Mouse (Mus musculus): ENCODE measurements at regions not wholly inside any gene's neighbourhood (a gene's known extent, or its start where the extent isn't known, plus 50 kb on each side); places are given as distances from the start of the nearest gene placed in this dataset.

GRCm38 (mm10) chr3:34195729-34196450 is 114.8 kb upstream of the Dnajc19 start:
- Histone ChIP-seq H3K9me3 (ENCODE audit: control insufficient read depth, low read length) (no peaks in the 10 kb centered on the region), H3K4me3 (ENCODE audit: control insufficient read depth in 1 of 2, insufficient read depth in 1 of 2, low read depth in 1 of 2, low read length in 2 of 2) (no peak overlapping the region), H3K27ac (replicated peaks in 1 of 2; ENCODE audit: control insufficient read depth in 1 of 2, insufficient read depth in 1 of 2, low read depth in 2 of 2, low read length in 2 of 2) (no peak overlapping the region), H3K36me3 (ENCODE audit: control insufficient read depth, insufficient read depth, low read length) (no peaks in the 10 kb centered on the region), H3K9ac (ENCODE audit: low read length) (no peak overlapping the region), H3K4me1 (ENCODE audit: control insufficient read depth in 2 of 2, insufficient read depth in 2 of 2, low read length in 2 of 2) (no peaks in the 10 kb centered on the region; a peak in 1 of 4 replicates), H3K4me2 (ENCODE audit: low read length) (no peak overlapping the region), H3K27me3 (ENCODE audit: control insufficient read depth, insufficient read depth, low read length) (peaks cover 17% of the 10 kb centered on the region)
- WGBS = 73% methylated on average over 13 of the region's 13 CpGs
- no peak for ATAC-seq (ENCODE audit: insufficient number of reproducible peaks, insufficient read depth, low FRiP score, low read depth)

- no peak overlapping the region for H3K4me3 ChIP-seq (ENCODE audit: control insufficient read depth in 1 of 2, insufficient read depth in 1 of 2, low read depth in 1 of 2, low read length in 2 of 2)
- H3K4me1 ChIP-seq (ENCODE audit: control insufficient read depth in 2 of 2, insufficient read depth in 2 of 2, low read length in 2 of 2) = no peaks in the 10 kb centered on the region
- H3K27me3 ChIP-seq (ENCODE audit: control insufficient read depth, insufficient read depth, low read length) = no peaks in the 10 kb centered on the region
- H3K4me2 ChIP-seq (ENCODE audit: low read length) = no peak overlapping the region
- 82% methylated on average over 6 of the region's 6 CpGs for WGBS
- no peaks in the 10 kb centered on the region for H3K36me3 ChIP-seq (ENCODE audit: control insufficient read depth, insufficient read depth, low read length)
- no peak overlapping the region for H3K27ac ChIP-seq (replicated peaks in 1 of 2; ENCODE audit: control insufficient read depth in 1 of 2, insufficient read depth in 1 of 2, low read depth in 2 of 2, low read length in 2 of 2)
- ATAC-seq (ENCODE audit: insufficient number of reproducible peaks, insufficient read depth, low FRiP score, low read depth) = no peak
- H3K9me3 ChIP-seq (ENCODE audit: control insufficient read depth, low read length) = no peaks in the 10 kb centered on the region
- H3K9ac ChIP-seq (ENCODE audit: low read length) = no peak overlapping the region
Measured at GRCm38 (mm10) chr3:34173416-34174097, 92.4 kb upstream of the Dnajc19 start.

- H3K36me3 ChIP-seq (ENCODE audit: control insufficient read depth, insufficient read depth, low read length) = no peaks in the 10 kb centered on the region
- no peak for ATAC-seq (ENCODE audit: insufficient number of reproducible peaks, insufficient read depth, low FRiP score, low read depth)
- WGBS = 71% methylated on average over 4 of the region's 4 CpGs
Measured at GRCm38 (mm10) chr3:34172899-34173298, 91.8 kb upstream of the Dnajc19 start.

GRCm38 (mm10) chr3:34171893-34172292 is 90.8 kb upstream of the Dnajc19 start:
- Histone ChIP-seq H3K36me3 (ENCODE audit: control insufficient read depth, insufficient read depth, low read length) (no peaks in the 10 kb centered on the region), H3K27me3 (ENCODE audit: control insufficient read depth, insufficient read depth, low read length) (no peaks in the 10 kb centered on the region), H3K9ac (ENCODE audit: low read length) (no peak overlapping the region), H3K4me3 (ENCODE audit: control insufficient read depth in 1 of 2, insufficient read depth in 1 of 2, low read depth in 1 of 2, low read length in 2 of 2) (no peak overlapping the region), H3K9me3 (ENCODE audit: control insufficient read depth, low read length) (no peaks in the 10 kb centered on the region), H3K27ac (replicated peaks in 1 of 2; ENCODE audit: control insufficient read depth in 1 of 2, insufficient read depth in 1 of 2, low read depth in 2 of 2, low read length in 2 of 2) (no peak overlapping the region), H3K4me2 (ENCODE audit: low read length) (no peak overlapping the region), H3K4me1 (ENCODE audit: control insufficient read depth in 2 of 2, insufficient read depth in 2 of 2, low read length in 2 of 2) (no peaks in the 10 kb centered on the region)
- ATAC-seq (ENCODE audit: insufficient number of reproducible peaks, insufficient read depth, low FRiP score, low read depth) = no peak
- WGBS = 69% methylated on average over 6 of the region's 6 CpGs

More at GRCm38 (mm10) chr3:34172899-34173298, 91.8 kb upstream of the Dnajc19 start:
- Histone ChIP-seq H3K27ac (replicated peaks in 1 of 2; ENCODE audit: control insufficient read depth in 1 of 2, insufficient read depth in 1 of 2, low read depth in 2 of 2, low read length in 2 of 2) (no peak overlapping the region), H3K27me3 (ENCODE audit: control insufficient read depth, insufficient read depth, low read length) (no peaks in the 10 kb centered on the region), H3K4me3 (ENCODE audit: control insufficient read depth in 1 of 2, insufficient read depth in 1 of 2, low read depth in 1 of 2, low read length in 2 of 2) (no peak overlapping the region), H3K9ac (ENCODE audit: low read length) (no peak overlapping the region), H3K9me3 (ENCODE audit: control insufficient read depth, low read length) (no peaks in the 10 kb centered on the region), H3K4me1 (ENCODE audit: control insufficient read depth in 2 of 2, insufficient read depth in 2 of 2, low read length in 2 of 2) (no peaks in the 10 kb centered on the region), H3K4me2 (ENCODE audit: low read length) (no peak overlapping the region)

GRCm38 (mm10) chr3:34168087-34168486 is 87.0 kb upstream of the Dnajc19 start:
- Histone ChIP-seq H3K27me3 (ENCODE audit: control insufficient read depth, insufficient read depth, low read length) (peaks cover 2% of the 10 kb centered on the region), H3K27ac (replicated peaks in 1 of 2; ENCODE audit: control insufficient read depth in 1 of 2, insufficient read depth in 1 of 2, low read depth in 2 of 2, low read length in 2 of 2) (no peak overlapping the region), H3K9ac (ENCODE audit: low read length) (no peak overlapping the region), H3K9me3 (ENCODE audit: control insufficient read depth, low read length) (no peaks in the 10 kb centered on the region), H3K4me3 (ENCODE audit: control insufficient read depth in 1 of 2, insufficient read depth in 1 of 2, low read depth in 1 of 2, low read length in 2 of 2) (no peak overlapping the region), H3K4me2 (ENCODE audit: low read length) (no peak overlapping the region), H3K4me1 (ENCODE audit: control insufficient read depth in 2 of 2, insufficient read depth in 2 of 2, low read length in 2 of 2) (peaks cover 2 to 3% of the 10 kb centered on the region in 2 experiments; a peak in 2 of 4 replicates), H3K36me3 (ENCODE audit: control insufficient read depth, insufficient read depth, low read length) (no peaks in the 10 kb centered on the region)
- no peak for ATAC-seq (ENCODE audit: insufficient number of reproducible peaks, insufficient read depth, low FRiP score, low read depth)
- 69% methylated on average over 1 of the region's 1 CpGs for WGBS

GRCm38 (mm10) chr3:34150036-34150435 is 68.9 kb upstream of the Dnajc19 start:
- H3K4me3 ChIP-seq (ENCODE audit: control insufficient read depth in 1 of 2, insufficient read depth in 1 of 2, low read depth in 1 of 2, low read length in 2 of 2) = no peak overlapping the region
- H3K4me1 ChIP-seq (ENCODE audit: control insufficient read depth in 2 of 2, insufficient read depth in 2 of 2, low read length in 2 of 2) = no peaks in the 10 kb centered on the region
- 57% methylated on average over 2 of the region's 2 CpGs for WGBS
- no peak overlapping the region for H3K4me2 ChIP-seq (ENCODE audit: low read length)
- no peaks in the 10 kb centered on the region for H3K27me3 ChIP-seq (ENCODE audit: control insufficient read depth, insufficient read depth, low read length)
- no peaks in the 10 kb centered on the region for H3K36me3 ChIP-seq (ENCODE audit: control insufficient read depth, insufficient read depth, low read length)
- no peak overlapping the region for H3K27ac ChIP-seq (replicated peaks in 1 of 2; ENCODE audit: control insufficient read depth in 1 of 2, insufficient read depth in 1 of 2, low read depth in 2 of 2, low read length in 2 of 2)
- no peak for ATAC-seq (ENCODE audit: insufficient number of reproducible peaks, insufficient read depth, low FRiP score, low read depth)
- H3K9me3 ChIP-seq (ENCODE audit: control insufficient read depth, low read length) = no peaks in the 10 kb centered on the region
- no peak overlapping the region for H3K9ac ChIP-seq (ENCODE audit: low read length)

GRCm38 (mm10) chr3:34143652-34144051 is 62.5 kb upstream of the Dnajc19 start:
- Histone ChIP-seq H3K27ac (replicated peaks in 1 of 2; ENCODE audit: control insufficient read depth in 1 of 2, insufficient read depth in 1 of 2, low read depth in 2 of 2, low read length in 2 of 2) (no peak overlapping the region), H3K4me3 (ENCODE audit: control insufficient read depth in 1 of 2, insufficient read depth in 1 of 2, low read depth in 1 of 2, low read length in 2 of 2) (no peak overlapping the region), H3K9me3 (ENCODE audit: control insufficient read depth, low read length) (no peaks in the 10 kb centered on the region), H3K27me3 (ENCODE audit: control insufficient read depth, insufficient read depth, low read length) (no peaks in the 10 kb centered on the region), H3K9ac (ENCODE audit: low read length) (no peak overlapping the region), H3K36me3 (ENCODE audit: control insufficient read depth, insufficient read depth, low read length) (no peaks in the 10 kb centered on the region), H3K4me1 (ENCODE audit: control insufficient read depth in 2 of 2, insufficient read depth in 2 of 2, low read length in 2 of 2) (no peaks in the 10 kb centered on the region), H3K4me2 (ENCODE audit: low read length) (no peak overlapping the region)
- 57% methylated on average over 2 of the region's 2 CpGs for WGBS
- ATAC-seq (ENCODE audit: insufficient number of reproducible peaks, insufficient read depth, low FRiP score, low read depth) = no peak

Data from heart, embryonic 14.5 days (tissue).